Mouse (Mus musculus): ENCODE measurements around the gene Tmem222.

Gene Tmem222

GRCm38 (mm10) chr4:133252089-133252488, 25.5 kb downstream of the Tmem222 start:
- in situ Hi-C loops (cut with MboI), result no loop called here

GRCm38 (mm10) chr4:133251214-133251613, 26.4 kb downstream of the Tmem222 start:
- in situ Hi-C loops (cut with MboI), result no loop called here

- in situ Hi-C loops (cut with MboI), result no loop called here
Observed at GRCm38 (mm10) chr4:133250609-133251008, 27.0 kb downstream of the Tmem222 start.

GRCm38 (mm10) chr4:133247806-133248449, 29.7 kb downstream of the Tmem222 start:
- in situ Hi-C loops (cut with MboI), result no loop called here

- in situ Hi-C loops (cut with MboI), result no loop called here
Observed at GRCm38 (mm10) chr4:133247072-133247471, 30.5 kb downstream of the Tmem222 start.

GRCm38 (mm10) chr4:133244289-133244688, 33.3 kb downstream of the Tmem222 start:
- in situ Hi-C loops (cut with MboI), result no loop called here

- in situ Hi-C loops (cut with MboI), result no loop called here
Observed at GRCm38 (mm10) chr4:133243538-133243937, 34.1 kb downstream of the Tmem222 start.

GRCm38 (mm10) chr4:133242710-133243109, 34.9 kb downstream of the Tmem222 start:
- in situ Hi-C loops (cut with MboI), result no loop called here

GRCm38 (mm10) chr4:133241910-133242309, 35.7 kb downstream of the Tmem222 start:
- in situ Hi-C loops (cut with MboI), result no loop called here

GRCm38 (mm10) chr4:133240934-133241908, 36.4 kb downstream of the Tmem222 start:
- in situ Hi-C loops (cut with MboI), result no loop called here

GRCm38 (mm10) chr4:133240490-133240921, 37.1 kb downstream of the Tmem222 start, which contains the start of gene Map3k6:
Map3k6 (plus strand) TSS chr4:133240818.
- in situ Hi-C loops (cut with MboI), result no loop called here

GRCm38 (mm10) chr4:133237911-133238310, 39.7 kb downstream of the Tmem222 start:
- in situ Hi-C loops (cut with MboI), result no loop called here

- in situ Hi-C loops (cut with MboI), result no loop called here
Observed at GRCm38 (mm10) chr4:133235415-133235814, 42.2 kb downstream of the Tmem222 start.

GRCm38 (mm10) chr4:133234771-133235170, 42.8 kb downstream of the Tmem222 start:
- in situ Hi-C loops (cut with MboI), result no loop called here

GRCm38 (mm10) chr4:133233285-133233976, 44.2 kb downstream of the Tmem222 start:
- in situ Hi-C loops (cut with MboI), result no loop called here

- in situ Hi-C loops (cut with MboI), result no loop called here
Observed at GRCm38 (mm10) chr4:133229582-133229981, 48.0 kb downstream of the Tmem222 start.

- in situ Hi-C loops (cut with MboI), result no loop called here
Observed at GRCm38 (mm10) chr4:133227636-133228035, 50.0 kb downstream of the Tmem222 start.

- in situ Hi-C loops (cut with MboI), result no loop called here
Observed at GRCm38 (mm10) chr4:133226073-133226472, 51.5 kb downstream of the Tmem222 start.

- in situ Hi-C loops (cut with MboI), result no loop called here
Observed at GRCm38 (mm10) chr4:133223875-133224274, 53.7 kb downstream of the Tmem222 start.

GRCm38 (mm10) chr4:133221701-133222100, 55.9 kb downstream of the Tmem222 start:
- in situ Hi-C loops (cut with MboI), result no loop called here

- in situ Hi-C loops (cut with MboI), result no loop called here
Observed at GRCm38 (mm10) chr4:133220656-133221055, 56.9 kb downstream of the Tmem222 start.

- in situ Hi-C loops (cut with MboI), result loop anchor here (5.0 kb wide), 1 partner anchor 84 kb away; no protein-coding TSS in a partner anchor
Observed at GRCm38 (mm10) chr4:133218745-133219144, 58.8 kb downstream of the Tmem222 start.
